Mouse (Mus musculus) thymus, postnatal 10 days (tissue): Measurements from ENCODE around the gene Efnb3.

ENCODE experiments used
- DNase-seq, 2 experiments: peaks; one replicate each; pipeline ENCODE4 v3.0.0; 2021; ENCODE audit warnings: low spot score in 2 of 2

Gene Efnb3

DNA sequence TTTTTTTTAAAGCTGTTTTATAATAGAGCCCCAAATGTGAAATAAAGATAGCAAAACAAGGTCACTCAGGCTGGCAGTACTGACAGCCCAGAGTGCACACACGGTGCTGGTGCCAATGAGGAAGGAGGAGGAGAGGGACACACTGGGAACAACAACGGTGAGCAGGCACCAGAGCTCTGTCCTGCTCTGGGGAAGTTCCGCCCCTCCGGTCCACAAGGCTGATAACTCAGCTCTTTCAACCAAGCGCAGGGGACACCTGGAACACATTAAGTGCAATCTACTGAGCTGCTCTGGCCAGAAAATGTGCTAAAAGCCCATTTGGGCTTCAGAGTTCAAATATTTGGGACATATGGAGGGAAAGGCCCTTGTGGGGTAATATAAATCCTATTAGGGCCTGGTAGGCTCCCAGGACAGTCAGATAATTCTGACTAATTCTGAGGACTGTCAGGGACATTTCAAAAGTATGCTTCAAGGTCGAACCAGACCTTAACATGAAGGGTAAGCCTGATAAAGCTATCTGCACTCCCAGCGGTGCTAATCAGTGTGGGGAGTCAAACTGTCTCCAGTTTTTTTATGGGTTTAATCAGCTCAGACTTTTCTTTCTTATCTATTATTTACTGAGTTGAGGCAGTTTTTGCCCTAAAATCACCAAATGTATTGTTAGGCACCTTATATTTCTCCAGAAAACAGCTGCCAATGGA lies 49.1 kb downstream of the Efnb3 start:
- DNase-seq, result no peak
